Mouse (Mus musculus) left cerebral cortex, postnatal 36 days (tissue): ENCODE results near the gene Bpgm. TPM values are rescaled to one million over a fixed set of nuclear protein-coding genes. Genes with fewer than 3 reads are reported as not detected.

Source experiments
- total RNA-seq, 2 experiments: library from RNA; stranded (reverse); gene quantifications; 2 replicates each; pipeline ENCODE4 v1.2.3; 2021

Bpgm gene
- total RNA-seq, 2 experiments from 2014 or later = 63.2 to 70.6 TPM

Other genes starting within 250 kb of the Bpgm start
- gene Akr1b3, start 158.7 kb upstream of the Bpgm start, total RNA-seq = 10 to 100 TPM; 42.6 to 47.6 TPM
- gene Akr1b8, start 122.1 kb upstream of the Bpgm start, total RNA-seq = under 1 TPM; 0.68 to 0.69 TPM
- gene Akr1b10, start 92.0 kb upstream of the Bpgm start, total RNA-seq = 10 to 100 TPM; 19.7 to 21.6 TPM
- not detected for gene Akr1b7, start 63.9 kb upstream of the Bpgm start, total RNA-seq
- gene Cald1, start 122.3 kb downstream of the Bpgm start, total RNA-seq = 10 to 100 TPM; 23.6 to 25.6 TPM